Mouse (Mus musculus) ES-Bruce4 (cell line): ENCODE measurements around the gene Dnah8. TPM values are rescaled to one million over a fixed set of nuclear protein-coding genes. Genes with fewer than 3 reads are reported as not detected.
A peak's percentile ranks its signal among the peaks of the same experiment; 100 is the strongest.

ENCODE experiments used
- H3K27ac ChIP-seq: 2 replicates; pipeline ENCODE4 v1.5.1; 2012; ENCODE audit warnings: low read length, inconsistent platforms; ENCODE audit not compliant: insufficient read depth
- H3K27me3 ChIP-seq: 2 replicates; pipeline ENCODE4 v1.6.1; 2012; ENCODE audit warnings: mild to moderate bottlenecking, low read length, inconsistent platforms; ENCODE audit not compliant: control insufficient read depth, poor library complexity, insufficient read depth, severe bottlenecking
- H3K36me3 ChIP-seq: 2 replicates; pipeline ENCODE4 v1.6.1; 2012; ENCODE audit warnings: inconsistent platforms, mild to moderate bottlenecking, low read length, moderate library complexity; ENCODE audit not compliant: control insufficient read depth, poor library complexity, insufficient read depth, severe bottlenecking
- H3K4me1 ChIP-seq: one replicate; pipeline ENCODE4 v1.8.1; 2011; ENCODE audit warnings: low read length; ENCODE audit not compliant: control insufficient read depth, insufficient read depth
- H3K4me3 ChIP-seq: 2 replicates; pipeline ENCODE4 v1.5.1; 2011; ENCODE audit warnings: low read depth, mild to moderate bottlenecking, low read length
- H3K9ac ChIP-seq: 2 replicates; pipeline ENCODE4 v1.6.1; 2012; ENCODE audit warnings: low read depth, mild to moderate bottlenecking, inconsistent platforms; ENCODE audit not compliant: poor library complexity, severe bottlenecking
- H3K9me3 ChIP-seq: replicated peaks from 2 replicates; pipeline ENCODE4 v1.6.1; 2012; ENCODE audit warnings: mild to moderate bottlenecking, low read length, inconsistent platforms; ENCODE audit not compliant: control insufficient read depth, poor library complexity, insufficient read depth, severe bottlenecking
- CTCF ChIP-seq: IDR thresholded peaks from one replicate; pipeline ENCODE4 v1.8.1; 2011; ENCODE audit warnings: low read depth, low read length
- EP300 ChIP-seq: IDR thresholded peaks from 2 replicates; pipeline ENCODE4 v1.6.1; 2011; ENCODE audit warnings: low read depth, low read length; ENCODE audit not compliant: insufficient read depth
- POLR2A ChIP-seq: IDR thresholded peaks from one replicate; pipeline ENCODE4 v1.8.1; 2011; ENCODE audit warnings: low read length; ENCODE audit not compliant: insufficient read depth
- polyA plus RNA-seq: library from polyadenylated mRNA; stranded (reverse); fragments of >200 nt; gene quantifications from 2 replicates; pipeline ENCODE4 v1.2.4, GENCODE M21; 2011; ENCODE audit warnings: low read depth; ENCODE audit not compliant: missing spikeins, insufficient read depth, insufficient read length

The Dnah8 gene
- polyA plus RNA-seq, 1 experiment: 25.8 TPM

GRCm38 (mm10) chr17:30581201-30581600 lies 43.0 kb upstream of the Dnah8 start:
- no peaks in the 10 kb centered on the region for H3K9me3 ChIP-seq
- H3K27ac ChIP-seq: no peak overlapping the region
- no peak overlapping the region for H3K4me3 ChIP-seq
- H3K9ac ChIP-seq: no peak overlapping the region
- H3K4me1 ChIP-seq: no peaks in the 10 kb centered on the region
- TF ChIP-seq POLR2A (no peak), CTCF (no peak), EP300 (no peak)
- H3K27me3 ChIP-seq: no peaks in the 10 kb centered on the region
- no peaks in the 10 kb centered on the region for H3K36me3 ChIP-seq

DNA sequence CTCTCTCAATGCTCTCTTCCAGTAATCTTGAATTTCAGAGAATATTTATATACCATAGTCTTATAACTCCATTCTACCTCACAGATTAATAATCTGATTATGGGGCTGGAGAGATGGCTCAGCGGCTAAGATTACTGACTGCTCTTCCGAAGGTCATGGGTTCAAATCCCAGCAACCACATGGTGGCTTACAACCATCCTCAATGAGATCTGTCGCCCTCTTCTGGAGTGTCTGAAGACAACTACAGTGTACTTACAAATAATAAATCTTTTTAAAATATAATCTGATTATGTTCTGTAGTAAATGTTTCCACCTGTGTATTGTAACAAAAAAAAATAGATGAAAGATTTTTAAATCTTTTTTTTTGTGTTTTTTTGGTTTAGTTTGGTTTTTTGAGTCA lies 41.8 kb upstream of the Dnah8 start:
- Histone ChIP-seq H3K36me3 (no peaks in the 10 kb centered on the region), H3K9ac (no peak overlapping the region), H3K4me1 (no peaks in the 10 kb centered on the region), H3K4me3 (no peak overlapping the region), H3K27ac (no peak overlapping the region), H3K9me3 (no peaks in the 10 kb centered on the region), H3K27me3 (no peaks in the 10 kb centered on the region)
- TF ChIP-seq EP300 (no peak), POLR2A (no peak), CTCF (no peak)

DNA sequence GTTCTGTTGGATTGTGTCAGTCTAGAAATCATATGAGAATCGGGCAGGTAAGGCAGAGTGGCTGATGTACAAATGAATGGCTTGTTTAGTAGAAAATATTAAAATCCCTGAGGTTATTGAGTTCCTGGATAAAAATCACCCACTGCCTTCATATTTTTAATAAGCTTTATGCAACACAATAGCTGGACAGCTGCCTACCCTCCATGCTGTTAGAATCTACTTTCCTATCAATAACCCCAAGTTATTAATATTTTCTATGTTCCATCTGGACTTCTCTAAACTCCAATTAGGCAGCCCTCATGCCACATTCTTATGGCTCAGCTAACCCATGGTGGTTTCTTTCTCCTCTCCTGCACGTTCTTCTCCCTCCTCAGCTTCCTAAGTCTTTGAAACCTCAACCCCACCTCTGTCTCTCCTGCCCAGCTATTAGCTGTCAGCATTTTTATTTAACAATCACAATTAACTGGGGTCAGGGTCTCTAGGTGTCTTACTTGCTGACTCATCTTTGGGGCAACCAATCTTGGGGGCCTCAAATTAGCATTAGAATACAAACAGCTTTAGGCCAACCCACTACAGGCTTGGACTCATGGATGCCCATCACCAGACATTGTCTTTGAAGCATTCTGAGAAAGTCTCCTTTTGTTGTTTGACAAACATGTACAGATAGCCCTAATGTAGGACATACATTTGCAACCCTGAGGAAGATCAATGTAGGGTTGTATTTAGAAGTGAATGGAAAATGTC lies 40.7 kb upstream of the Dnah8 start:
- no peaks in the 10 kb centered on the region for H3K36me3 ChIP-seq
- no peaks in the 10 kb centered on the region for H3K27me3 ChIP-seq
- H3K9ac ChIP-seq: no peak overlapping the region
- no peaks in the 10 kb centered on the region for H3K4me1 ChIP-seq
- H3K4me3 ChIP-seq: no peak overlapping the region
- no peaks in the 10 kb centered on the region for H3K9me3 ChIP-seq
- no peak for TF ChIP-seq EP300
- no peak for TF ChIP-seq CTCF
- TF ChIP-seq POLR2A: no peak
- H3K27ac ChIP-seq: no peak overlapping the region

DNA sequence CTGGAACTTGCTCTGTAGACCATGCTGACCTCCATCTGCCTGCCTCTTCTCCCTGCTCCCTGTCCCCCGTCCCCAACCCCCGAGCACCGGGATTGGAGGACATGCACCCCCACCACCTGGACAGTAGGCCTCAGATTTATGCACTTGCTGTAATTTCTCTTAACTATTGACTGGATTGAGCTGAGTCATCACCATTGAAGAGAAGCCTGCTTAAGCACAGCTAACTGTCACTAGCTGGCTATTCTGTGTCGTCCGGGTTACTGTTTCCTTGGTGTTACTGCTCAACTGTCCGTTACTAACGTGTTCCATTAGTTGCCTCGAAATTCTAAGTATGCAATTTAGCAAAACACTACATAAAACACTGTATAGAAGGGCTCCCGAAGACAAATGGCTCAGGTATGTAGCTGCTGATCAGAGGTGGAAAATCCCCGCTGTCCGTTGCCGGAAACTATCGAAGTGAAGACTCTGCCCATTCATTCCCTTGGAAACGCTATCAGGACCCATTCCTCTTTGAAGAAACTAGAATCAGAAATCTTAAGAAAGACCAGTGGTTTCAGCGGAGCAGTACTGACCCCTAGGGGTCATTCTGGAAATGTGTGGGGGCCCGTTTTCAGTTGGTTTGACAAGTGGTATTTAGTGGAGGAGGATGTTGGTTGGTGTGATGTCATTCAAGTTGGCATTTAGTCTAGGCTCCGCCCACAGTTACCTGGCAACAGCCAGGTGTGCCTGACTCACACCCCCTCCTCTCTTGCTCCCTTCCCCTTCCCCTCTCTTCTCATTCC lies 33.5 kb upstream of the Dnah8 start:
- Histone ChIP-seq H3K36me3 (peaks cover 12% of the 10 kb centered on the region; the same call in 1 of the 2 replicates), H3K27me3 (no peaks in the 10 kb centered on the region), H3K27ac (no peak overlapping the region), H3K9me3 (no peaks in the 10 kb centered on the region), H3K4me1 (no peaks in the 10 kb centered on the region), H3K9ac (no peak overlapping the region), H3K4me3 (no peak overlapping the region)
- no peak for TF ChIP-seq POLR2A
- no peak for TF ChIP-seq CTCF
- no peak for TF ChIP-seq EP300

GRCm38 (mm10) chr17:30594407-30594806 lies 29.7 kb upstream of the Dnah8 start:
- Histone ChIP-seq H3K9ac (no peak overlapping the region), H3K4me3 (no peak overlapping the region), H3K27ac (peak overlapping the region; percentile 23), H3K36me3 (peaks cover 26% of the 10 kb centered on the region), H3K4me1 (peaks cover 4% of the 10 kb centered on the region), H3K27me3 (no peaks in the 10 kb centered on the region), H3K9me3 (no peaks in the 10 kb centered on the region)
- TF ChIP-seq CTCF: no peak
- no peak for TF ChIP-seq EP300
- TF ChIP-seq POLR2A: no peak

DNA sequence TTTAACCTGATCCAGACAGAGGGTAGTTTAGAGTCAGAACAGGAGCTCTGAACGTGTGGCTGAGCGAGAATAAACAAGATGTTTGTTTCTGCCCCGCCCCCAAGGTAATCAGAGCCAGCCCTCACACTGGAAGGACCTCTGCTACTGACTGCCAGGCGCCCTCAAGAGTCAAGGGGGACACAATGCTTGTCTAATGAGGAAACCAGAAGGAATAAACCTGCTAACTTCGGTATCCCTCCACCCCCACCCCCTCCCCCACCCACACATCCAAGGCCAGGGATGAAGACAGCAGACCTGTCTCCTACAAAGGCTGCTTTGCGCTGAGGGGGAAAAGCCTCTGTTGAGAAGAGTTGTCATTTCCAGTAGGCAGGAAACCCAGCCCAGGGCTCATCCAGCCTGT lies 29.3 kb upstream of the Dnah8 start:
- Histone ChIP-seq H3K9ac (no peak overlapping the region), H3K27me3 (no peaks in the 10 kb centered on the region), H3K4me3 (no peak overlapping the region), H3K27ac (peak overlapping the region; percentile 23), H3K9me3 (no peaks in the 10 kb centered on the region), H3K36me3 (peaks cover 26% of the 10 kb centered on the region), H3K4me1 (peaks cover 4% of the 10 kb centered on the region)
- TF ChIP-seq EP300: no peak
- no peak for TF ChIP-seq POLR2A
